Mouse (Mus musculus) CH12.LX (cell line): ENCODE data around the gene Ankrd61. TPM values are rescaled to one million over a fixed set of nuclear protein-coding genes. Genes with fewer than 3 reads are reported as not detected.

Source experiments
- DNase-seq: peaks from one replicate; pipeline ENCODE4 v3.0.0-alpha.2; 2013; ENCODE audit errors: extremely low read depth
- H3K27ac ChIP-seq: 2 replicates; pipeline ENCODE4 v1.5.1; 2012; ENCODE audit warnings: low read depth, mild to moderate bottlenecking, control low read depth, moderate library complexity; ENCODE audit not compliant: insufficient read depth
- H3K27me3 ChIP-seq: replicated peaks from 2 replicates; pipeline ENCODE3; 2012; ENCODE audit warnings: inconsistent platforms
- H3K36me3 ChIP-seq, 2 experiments: replicated peaks in 1 of 2; 2 replicates each; pipeline versions ENCODE3 to v1.6.1; 2012; ENCODE audit warnings: inconsistent platforms in 1 of 2, low read length in 1 of 2, mild to moderate bottlenecking in 1 of 2, mixed read lengths in 1 of 2, moderate library complexity in 1 of 2; ENCODE audit not compliant: control insufficient read depth in 1 of 2, insufficient read depth in 1 of 2
- H3K4me1 ChIP-seq, 2 experiments: 2 replicates each; pipeline ENCODE4 v1.6.1; 2012; ENCODE audit warnings: inconsistent platforms in 1 of 2, moderate library complexity in 1 of 2; ENCODE audit not compliant: insufficient read depth in 2 of 2, control insufficient read depth in 1 of 2
- H3K4me2 ChIP-seq: 2 replicates; pipeline ENCODE4 v1.6.1; 2012; ENCODE audit warnings: low read depth, mild to moderate bottlenecking, control low read depth; ENCODE audit not compliant: poor library complexity, insufficient read depth, severe bottlenecking
- H3K4me3 ChIP-seq, 3 experiments: fragments of 150-350 bp in 1 of 3; sonication (generic) in 1 of 3; replicated peaks in 1 of 3; 2 replicates each; pipeline versions ENCODE3 to v1.5.1; 2011 to 2012; ENCODE audit warnings: low read depth in 2 of 3, low read length in 2 of 3, mild to moderate bottlenecking in 2 of 3, moderate library complexity in 2 of 3, control low read depth in 1 of 3, improper control_type of control experiment in 1 of 3, inconsistent platforms in 1 of 3, mixed read lengths in 1 of 3; ENCODE audit not compliant: poor library complexity in 1 of 3
- H3K79me2 ChIP-seq: replicated peaks from 2 replicates; pipeline ENCODE4 v1.6.1; 2012; ENCODE audit warnings: mild to moderate bottlenecking, moderate library complexity; ENCODE audit not compliant: control insufficient read depth, poor library complexity, insufficient read depth, severe bottlenecking; ENCODE audit errors: extremely low read depth
- H3K9ac ChIP-seq: 2 replicates; pipeline ENCODE4 v1.6.1; 2012; ENCODE audit warnings: low read depth, mild to moderate bottlenecking, control low read depth, moderate library complexity; ENCODE audit not compliant: insufficient read depth
- H3K9me3 ChIP-seq: replicated peaks from 2 replicates; pipeline ENCODE3; 2012; ENCODE audit warnings: low read length, inconsistent platforms, mixed read lengths
- CHD1 ChIP-seq: IDR thresholded peaks from 2 replicates; pipeline ENCODE4 v1.6.1; 2012; ENCODE audit warnings: low read depth, low read length, improper control_type of control experiment, inconsistent platforms
- CHD2 ChIP-seq: IDR thresholded peaks from 2 replicates; pipeline ENCODE4 v1.6.1; 2011; ENCODE audit warnings: low read length, improper control_type of control experiment
- CTCF ChIP-seq, 2 experiments: IDR thresholded peaks in 1 of 2; conservative IDR thresholded peaks in 1 of 2; 2 replicates each; pipeline ENCODE4 v1.5.1; 2011 to 2012; ENCODE audit warnings: low read depth in 2 of 2, low read length in 2 of 2, improper control_type of control experiment in 1 of 2, inconsistent platforms in 1 of 2, mild to moderate bottlenecking in 1 of 2, moderate library complexity in 1 of 2
- E2F4 ChIP-seq: IDR thresholded peaks from 2 replicates; pipeline ENCODE4 v1.6.1; 2011; ENCODE audit warnings: low read depth, low read length, improper control_type of control experiment; ENCODE audit not compliant: insufficient replicate concordance
- ELF1 ChIP-seq: IDR thresholded peaks from 2 replicates; pipeline ENCODE4 v1.6.1; 2014; ENCODE audit warnings: low read depth, mild to moderate bottlenecking, inconsistent platforms, low read length, improper control_type of control experiment
- EP300 ChIP-seq: IDR thresholded peaks from 2 replicates; pipeline ENCODE4 v1.6.1; 2011; ENCODE audit warnings: low read length, improper control_type of control experiment
- ETS1 ChIP-seq: conservative IDR thresholded peaks from 2 replicates; pipeline ENCODE4 v1.6.1; 2012; ENCODE audit warnings: low read depth, mild to moderate bottlenecking, inconsistent platforms, low read length, improper control_type of control experiment, moderate library complexity
- GABPA ChIP-seq: IDR thresholded peaks from 2 replicates; pipeline ENCODE4 v1.6.1; 2012; ENCODE audit warnings: low read depth, low read length, improper control_type of control experiment, inconsistent platforms; ENCODE audit not compliant: insufficient replicate concordance
- JUND ChIP-seq: conservative IDR thresholded peaks from 2 replicates; pipeline ENCODE4 v1.6.1; 2011; ENCODE audit warnings: low read depth, low read length, improper control_type of control experiment
- KAT2A ChIP-seq: IDR thresholded peaks from 2 replicates; pipeline ENCODE4 v1.6.1; 2012; ENCODE audit warnings: low read length, improper control_type of control experiment, inconsistent platforms; ENCODE audit not compliant: insufficient replicate concordance
- MAZ ChIP-seq: IDR thresholded peaks from 2 replicates; pipeline ENCODE4 v1.6.1; 2012; ENCODE audit warnings: low read depth, mild to moderate bottlenecking, inconsistent platforms, low read length, improper control_type of control experiment, moderate library complexity
- MYC ChIP-seq: IDR thresholded peaks from 2 replicates; pipeline ENCODE4 v1.6.1; 2011; ENCODE audit warnings: low read depth, mild to moderate bottlenecking, improper control_type of control experiment, low read length
- NELFE ChIP-seq: IDR thresholded peaks from 2 replicates; pipeline ENCODE4 v1.6.1; 2011; ENCODE audit warnings: low read depth, low read length, improper control_type of control experiment
- POLR2A ChIP-seq: IDR thresholded peaks from 2 replicates; pipeline ENCODE4 v1.6.1; 2011; ENCODE audit warnings: low read depth, mild to moderate bottlenecking, improper control_type of control experiment, low read length
- POLR2AphosphoS2 ChIP-seq: IDR thresholded peaks from 2 replicates; pipeline ENCODE4 v1.6.1; 2011; ENCODE audit warnings: low read depth, low read length, improper control_type of control experiment
- RCOR1 ChIP-seq: conservative IDR thresholded peaks from 2 replicates; pipeline ENCODE4 v1.6.1; 2012; ENCODE audit warnings: low read depth, mild to moderate bottlenecking, inconsistent platforms, low read length, improper control_type of control experiment
- SIN3A ChIP-seq: IDR thresholded peaks from 2 replicates; pipeline ENCODE4 v1.6.1; 2012; ENCODE audit warnings: low read length, improper control_type of control experiment, inconsistent platforms
- USF1 ChIP-seq: IDR thresholded peaks from 2 replicates; pipeline ENCODE4 v1.6.1; 2014; ENCODE audit warnings: low read depth, mild to moderate bottlenecking, inconsistent platforms, low read length, improper control_type of control experiment
- USF2 ChIP-seq: conservative IDR thresholded peaks from 2 replicates; pipeline ENCODE4 v1.6.1; 2011; ENCODE audit warnings: low read depth, low read length, improper control_type of control experiment
- dilution Hi-C: fragments of 300-500 bp; cut with MboI; formaldehyde crosslinking; loops from 2 replicates; pipeline ENCODE4 v1.14.3; 2020; ENCODE audit warnings: low sequenced_read_pairs; ENCODE audit not compliant: extremely low pct_unique_long_range_greater_than_20kb, extremely low pct_ligation_motif_present
- in situ Hi-C: fragments of 300-500 bp; cut with MboI; formaldehyde crosslinking; loops from 3 replicates; pipeline ENCODE4 v1.14.3; 2019; ENCODE audit warnings: low sequenced_read_pairs, low pct_ligation_motif_present, low pct_unique_long_range_greater_than_20kb, mixed read lengths
- polyA plus RNA-seq: library from polyadenylated mRNA; unstranded; fragments of >175 nt; gene quantifications from 2 replicates; pipeline ENCODE4 v1.2.1, GENCODE M21; 2012; ENCODE audit warnings: low read depth; ENCODE audit not compliant: insufficient read length
- total RNA-seq, 2 experiments: library from RNA; depleted of rRNA; stranded (reverse); fragments of 300-350 nt in 1 of 2; fragments of >200 nt in 1 of 2; gene quantifications; 2 replicates each; pipeline ENCODE4 v1.2.3; 2012 to 2014

Gene Ankrd61
- total and polyA plus RNA-seq, 3 experiments, result 0.08 to 0.50 TPM; not detected in 1

GRCm38 (mm10) chr5:143885274-143885673 is 12.2 kb downstream of the Ankrd61 start:
- no peak overlapping the region for H3K27ac ChIP-seq
- no peaks in the 10 kb centered on the region for H3K27me3 ChIP-seq
- no peak overlapping the region for H3K4me2 ChIP-seq
- no peaks in the 10 kb centered on the region for H3K79me2 ChIP-seq
- H3K9ac ChIP-seq, result no peak overlapping the region
- in situ Hi-C loops (no loop called here), dilution Hi-C loops (no loop called here)
- H3K4me1 ChIP-seq, result no peaks in the 10 kb centered on the region
- H3K9me3 ChIP-seq, result peaks cover 12% of the 10 kb centered on the region
- peaks cover 66 to 95% of the 10 kb centered on the region in 2 experiments for H3K36me3 ChIP-seq
- TF ChIP-seq RCOR1 (no peak), CHD2 (no peak), MAZ (no peak), POLR2AphosphoS2 (no peak), CTCF (conservative IDR thresholded peaks at IDR 0.05 in 1 of 2, IDR thresholded peaks at IDR 0.05 in 1 of 2; ENCODE audit: low read depth in 2 of 2, low read length in 2 of 2) (no peak), ETS1 (no peak), E2F4 (no peak), CHD1 (no peak), USF2 (no peak), SIN3A (no peak), USF1 (no peak)
- no peak for DNase-seq
- no peak overlapping the region for H3K4me3 ChIP-seq

DNA sequence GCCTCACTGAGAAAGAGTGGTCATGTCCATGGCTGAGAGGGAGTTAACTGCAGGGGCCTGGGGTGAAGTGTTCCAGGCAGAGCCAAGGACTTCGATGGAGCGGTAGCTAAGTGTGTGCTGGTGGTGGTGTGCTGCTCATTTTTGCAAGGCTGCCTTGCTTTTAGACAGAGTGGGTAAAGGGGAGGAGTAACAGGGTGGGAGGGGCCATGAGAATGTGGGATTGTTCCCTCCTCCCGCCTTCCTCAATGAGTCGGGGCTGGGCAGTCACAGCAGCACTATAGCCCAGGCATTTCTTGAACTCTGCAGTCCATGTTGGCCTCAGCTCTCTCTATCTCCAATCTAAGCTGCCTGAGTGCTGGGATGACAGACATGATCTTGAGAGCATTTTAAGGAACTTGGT is 22.9 kb downstream of the Ankrd61 start:
- Histone ChIP-seq H3K36me3 (peaks cover 47 to 71% of the 10 kb centered on the region in 2 experiments), H3K9me3 (no peaks in the 10 kb centered on the region), H3K79me2 (no peaks in the 10 kb centered on the region), H3K27me3 (no peaks in the 10 kb centered on the region), H3K27ac (no peak overlapping the region), H3K4me3 (no peak overlapping the region), H3K4me2 (no peak overlapping the region), H3K4me1 (peaks cover 0 to 19% of the 10 kb centered on the region in 2 experiments; a peak in 2 of 4 replicates), H3K9ac (no peak overlapping the region)
- no peak for TF ChIP-seq GABPA
- no peak for TF ChIP-seq ELF1
- no peak for TF ChIP-seq POLR2AphosphoS2
- TF ChIP-seq EP300, result no peak
- no peak for TF ChIP-seq NELFE
- no peak for TF ChIP-seq POLR2A
- TF ChIP-seq JUND, result no peak
- TF ChIP-seq KAT2A, result no peak
- no peak for TF ChIP-seq MYC
- no peak for TF ChIP-seq ETS1
- dilution Hi-C loops (no loop called here), in situ Hi-C loops (no loop called here)
- no peak for DNase-seq
